Mouse (Mus musculus): ENCODE measurements at regions not wholly inside any gene's neighbourhood (a gene's known extent, or its start where the extent isn't known, plus 50 kb on each side); places are given as distances from the start of the nearest gene placed in this dataset.
"Not testable (repeated sequence)": the region's sequence is repeated elsewhere in the genome, so short reads cannot be mapped to it uniquely, and the experiment has no call there.

DNA sequence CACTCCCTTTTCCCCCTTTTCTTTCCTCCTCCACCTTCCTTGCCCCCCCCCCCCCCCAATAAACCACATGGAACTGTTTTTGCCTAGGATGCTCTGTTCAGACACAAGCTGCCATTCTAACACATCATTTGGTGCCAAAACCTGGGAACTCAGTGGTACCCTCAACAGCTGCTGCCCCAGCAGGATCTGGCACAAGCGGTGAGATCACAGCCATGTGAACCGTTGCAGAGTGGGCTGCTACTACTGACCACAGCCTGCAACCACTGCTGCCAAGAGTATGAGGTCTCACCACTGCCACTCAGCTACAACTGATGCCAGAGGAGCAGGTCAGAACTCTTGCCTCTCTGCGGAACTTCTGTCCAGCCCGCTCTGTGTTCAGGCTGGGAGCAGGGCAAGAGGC, 206.2 kb downstream of the Pcsk1 start:
- Histone ChIP-seq H3K4me2 (replicated peaks) (no peak overlapping the region), H3K9ac (no peak overlapping the region), H3K4me1 (replicated peaks; ENCODE audit: control insufficient read depth, insufficient read depth, low read length) (no peaks in the 10 kb centered on the region), H3K27ac (no peak overlapping the region), H3K4me3 (replicated peaks; ENCODE audit: low read length) (no peak overlapping the region), H3K9me3 (ENCODE audit: control insufficient read depth, low read length) (0 out of 2 replicates have a peak, but pooled peaks cover 8% of the 10 kb centered on the region), H3K36me3 (replicated peaks; ENCODE audit: control insufficient read depth, insufficient read depth) (no peaks in the 10 kb centered on the region), H3K27me3 (ENCODE audit: control insufficient read depth, insufficient read depth, low read length) (no peaks in the 10 kb centered on the region)
- DNase-seq (ENCODE audit: low spot score) = no peak
- WGBS = 87% methylated on average over 4 of the region's 4 CpGs
- ATAC-seq (ENCODE audit: low FRiP score) = peak; percentile 48; the same call in 1 of the 2 replicates

DNA sequence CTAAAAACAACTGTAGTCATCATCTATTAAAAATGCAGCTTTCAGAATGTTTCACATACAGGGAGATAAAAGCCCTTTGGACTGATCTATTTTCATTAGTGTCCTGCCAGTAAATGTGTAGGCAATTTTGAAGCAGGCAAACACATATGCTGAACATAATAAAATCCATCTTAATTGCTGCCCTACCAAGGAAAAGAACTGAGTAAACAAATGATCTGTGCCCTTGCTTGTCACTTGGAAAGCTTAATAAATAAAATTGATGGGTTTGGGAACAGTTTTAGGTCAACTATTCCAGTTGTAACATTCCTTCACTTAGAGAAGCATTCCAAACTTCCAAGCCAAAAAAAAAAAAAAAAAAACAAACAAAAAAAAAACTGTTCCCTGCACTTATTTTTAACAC, 230.2 kb downstream of the Pcsk1 start:
- ATAC-seq (ENCODE audit: low FRiP score) (no peak), DNase-seq (ENCODE audit: low spot score) (no peak)
- Histone ChIP-seq H3K4me2 (replicated peaks) (no peak overlapping the region), H3K4me3 (replicated peaks; ENCODE audit: low read length) (no peak overlapping the region), H3K9ac (no peak overlapping the region), H3K27ac (no peak overlapping the region), H3K27me3 (ENCODE audit: control insufficient read depth, insufficient read depth, low read length) (no peaks in the 10 kb centered on the region), H3K9me3 (ENCODE audit: control insufficient read depth, low read length) (no peaks in the 10 kb centered on the region), H3K36me3 (replicated peaks; ENCODE audit: control insufficient read depth, insufficient read depth) (no peaks in the 10 kb centered on the region), H3K4me1 (replicated peaks; ENCODE audit: control insufficient read depth, insufficient read depth, low read length) (no peaks in the 10 kb centered on the region)

DNA sequence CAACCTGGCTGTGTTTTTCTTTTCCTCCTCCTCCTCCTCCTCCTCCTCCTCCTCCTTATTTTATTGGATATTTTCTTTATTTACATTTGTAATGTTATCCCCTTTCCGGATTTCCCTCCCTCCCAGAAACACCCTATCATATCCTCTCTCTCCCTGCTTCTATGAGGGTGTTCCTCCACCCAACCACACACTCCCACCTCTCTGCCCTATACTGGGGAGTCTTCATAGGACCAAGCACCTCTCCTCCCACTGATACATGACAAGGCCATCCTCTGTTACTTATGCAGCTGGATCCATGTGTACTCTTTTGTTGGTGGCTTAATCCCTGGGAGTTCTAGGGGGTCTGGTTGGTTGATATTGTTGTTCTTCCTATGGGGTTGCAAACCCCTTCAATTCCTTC, 230.6 kb downstream of the Pcsk1 start:
- H3K4me1 ChIP-seq (replicated peaks; ENCODE audit: control insufficient read depth, insufficient read depth, low read length) = no peaks in the 10 kb centered on the region
- no peak overlapping the region for H3K4me3 ChIP-seq (replicated peaks; ENCODE audit: low read length)
- no peak for ATAC-seq (ENCODE audit: low FRiP score)
- no peak overlapping the region for H3K27ac ChIP-seq
- H3K36me3 ChIP-seq (replicated peaks; ENCODE audit: control insufficient read depth, insufficient read depth) = no peaks in the 10 kb centered on the region
- 93% methylated on average over 1 of the region's 1 CpGs for WGBS
- H3K27me3 ChIP-seq (ENCODE audit: control insufficient read depth, insufficient read depth, low read length) = no peaks in the 10 kb centered on the region
- no peaks in the 10 kb centered on the region for H3K9me3 ChIP-seq (ENCODE audit: control insufficient read depth, low read length)
- H3K9ac ChIP-seq = no peak overlapping the region
- no peak for DNase-seq (ENCODE audit: low spot score)
- no peak overlapping the region for H3K4me2 ChIP-seq (replicated peaks)

DNA sequence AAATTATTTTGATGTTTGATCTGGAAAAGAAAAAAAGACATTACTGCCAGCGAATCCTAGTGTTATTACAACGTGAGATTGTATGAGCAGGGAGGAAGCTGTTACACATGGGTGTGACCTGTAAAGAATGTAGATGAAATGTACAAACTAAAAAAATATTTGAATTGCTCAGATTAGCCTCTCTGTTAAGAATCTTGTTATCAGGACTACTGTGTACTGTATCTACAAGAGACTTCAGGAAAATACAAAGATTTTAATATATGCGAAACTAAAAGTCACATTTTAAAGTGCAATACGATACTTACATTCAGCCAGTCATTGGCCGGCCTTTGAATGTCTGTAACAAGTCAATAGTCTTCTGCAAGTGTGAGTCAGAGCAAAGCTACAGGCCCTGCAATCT, 247.4 kb downstream of the Pcsk1 start:
- Histone ChIP-seq H3K36me3 (replicated peaks; ENCODE audit: control insufficient read depth, insufficient read depth) (no peaks in the 10 kb centered on the region), H3K9ac (no peak overlapping the region), H3K4me1 (replicated peaks; ENCODE audit: control insufficient read depth, insufficient read depth, low read length) (no peaks in the 10 kb centered on the region), H3K27me3 (ENCODE audit: control insufficient read depth, insufficient read depth, low read length) (no peaks in the 10 kb centered on the region), H3K27ac (no peak overlapping the region), H3K9me3 (ENCODE audit: control insufficient read depth, low read length) (no peaks in the 10 kb centered on the region), H3K4me2 (replicated peaks) (no peak overlapping the region), H3K4me3 (replicated peaks; ENCODE audit: low read length) (no peak overlapping the region)
- ATAC-seq (ENCODE audit: low FRiP score) (no peak), DNase-seq (ENCODE audit: low spot score) (no peak)
- WGBS = 93% methylated on average over 5 of the region's 5 CpGs

DNA sequence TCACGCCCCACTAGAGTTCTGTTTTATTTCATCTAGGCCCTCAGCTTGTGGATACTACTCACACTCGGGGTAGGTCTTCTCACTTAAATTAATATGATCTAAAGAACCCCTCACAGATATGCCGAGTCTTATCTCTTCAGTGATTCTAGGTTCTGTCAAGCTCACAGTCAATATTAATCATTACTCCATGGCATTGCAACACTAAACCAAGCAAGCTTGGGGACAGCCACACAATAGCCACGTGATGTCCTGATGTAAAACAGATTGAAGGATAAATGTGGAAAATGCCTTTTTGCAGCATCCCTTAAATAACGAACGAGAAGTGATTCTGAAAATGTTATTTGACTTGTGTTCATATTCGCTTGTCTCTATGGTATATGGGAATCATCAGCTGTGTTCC, 253.8 kb downstream of the Pcsk1 start:
- DNase-seq (ENCODE audit: low spot score) (no peak), ATAC-seq (ENCODE audit: low FRiP score) (no peak)
- H3K4me3 ChIP-seq (replicated peaks; ENCODE audit: low read length) = no peak overlapping the region
- H3K4me1 ChIP-seq (replicated peaks; ENCODE audit: control insufficient read depth, insufficient read depth, low read length) = no peaks in the 10 kb centered on the region
- H3K36me3 ChIP-seq (replicated peaks; ENCODE audit: control insufficient read depth, insufficient read depth) = no peaks in the 10 kb centered on the region
- WGBS = 88% methylated on average over 7 of the region's 7 CpGs
- H3K9me3 ChIP-seq (ENCODE audit: control insufficient read depth, low read length) = no peaks in the 10 kb centered on the region
- H3K27me3 ChIP-seq (ENCODE audit: control insufficient read depth, insufficient read depth, low read length) = no peaks in the 10 kb centered on the region
- H3K27ac ChIP-seq = no peak overlapping the region
- no peak overlapping the region for H3K9ac ChIP-seq
- no peak overlapping the region for H3K4me2 ChIP-seq (replicated peaks)

DNA sequence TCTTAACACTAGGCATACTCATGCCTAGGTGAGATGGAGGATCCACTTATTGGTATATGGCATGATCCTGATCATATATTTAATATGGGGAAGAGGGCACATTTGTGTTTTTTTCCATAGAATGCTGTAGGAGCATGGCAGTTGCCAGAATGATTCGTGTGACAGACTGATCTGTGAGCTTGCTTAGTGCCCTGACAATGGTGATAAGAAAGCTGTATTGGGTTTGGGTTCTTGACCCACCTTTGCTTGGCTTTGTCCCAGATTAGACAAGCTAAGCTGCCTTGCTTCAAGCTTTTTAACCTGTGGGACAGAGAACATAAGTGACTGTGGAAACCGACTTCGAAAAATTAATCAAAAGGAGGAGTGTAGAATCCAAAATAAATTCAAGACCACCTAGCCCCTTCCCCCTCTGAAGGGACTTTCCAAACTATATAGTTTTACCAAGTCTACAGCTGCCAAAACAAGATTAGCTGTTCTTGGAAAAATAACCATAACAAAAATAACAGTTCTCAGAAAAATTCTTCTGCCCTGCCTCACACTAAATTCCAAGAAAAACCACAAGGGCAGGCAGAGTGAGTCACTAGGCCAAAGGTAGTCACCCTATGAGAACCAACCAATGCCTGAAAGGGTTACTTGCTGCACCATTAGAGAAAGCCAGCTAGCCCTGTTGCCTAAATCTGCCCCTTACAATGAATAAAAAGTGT, 277.2 kb downstream of the Pcsk1 start:
- Histone ChIP-seq H3K4me3 (replicated peaks; ENCODE audit: low read length) (no peak overlapping the region), H3K4me1 (replicated peaks; ENCODE audit: control insufficient read depth, insufficient read depth, low read length) (no peaks in the 10 kb centered on the region), H3K9ac (no peak overlapping the region), H3K9me3 (ENCODE audit: control insufficient read depth, low read length) (no peaks in the 10 kb centered on the region), H3K4me2 (replicated peaks) (no peak overlapping the region), H3K27me3 (ENCODE audit: control insufficient read depth, insufficient read depth, low read length) (no peaks in the 10 kb centered on the region), H3K27ac (no peak overlapping the region), H3K36me3 (replicated peaks; ENCODE audit: control insufficient read depth, insufficient read depth) (no peaks in the 10 kb centered on the region)
- DNase-seq (ENCODE audit: low spot score) = no peak
- WGBS = 84% methylated on average over 3 of the region's 3 CpGs
- no peak for ATAC-seq (ENCODE audit: low FRiP score)

DNA sequence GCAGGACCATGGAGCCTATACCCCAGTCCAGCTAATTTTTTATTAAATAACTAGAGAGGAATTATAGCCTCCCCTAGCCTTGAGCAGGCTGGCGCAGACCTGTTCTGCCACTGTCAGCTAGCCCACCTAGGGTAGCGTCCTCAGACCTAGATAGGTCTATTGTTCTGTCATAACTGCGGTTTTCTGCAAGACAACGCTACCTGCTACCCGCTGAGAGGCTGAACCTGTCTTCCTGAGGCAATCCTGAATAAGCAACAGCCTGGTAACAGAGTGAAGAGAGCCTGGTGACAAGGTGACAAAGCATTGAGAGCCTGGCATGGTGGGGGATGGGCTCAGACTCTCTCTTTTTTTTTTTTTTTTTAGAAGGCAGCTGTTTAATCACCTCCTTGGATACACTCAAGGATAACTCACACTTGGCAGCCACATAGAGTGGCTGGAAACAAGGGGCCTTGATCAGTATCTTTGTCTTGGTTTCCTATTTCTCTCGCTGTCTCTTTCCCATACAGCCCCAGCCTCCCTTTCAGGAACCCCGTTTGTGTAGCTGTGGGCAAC, 278.7 kb downstream of the Pcsk1 start:
- no peak overlapping the region for H3K4me2 ChIP-seq (replicated peaks)
- H3K9ac ChIP-seq = no peak overlapping the region
- 63% methylated on average over 7 of the region's 7 CpGs for WGBS
- no peak overlapping the region for H3K27ac ChIP-seq
- ATAC-seq (ENCODE audit: low FRiP score) (no peak), DNase-seq (ENCODE audit: low spot score) (no peak)
- H3K9me3 ChIP-seq (ENCODE audit: control insufficient read depth, low read length) = no peaks in the 10 kb centered on the region
- no peaks in the 10 kb centered on the region for H3K36me3 ChIP-seq (replicated peaks; ENCODE audit: control insufficient read depth, insufficient read depth)
- no peaks in the 10 kb centered on the region for H3K27me3 ChIP-seq (ENCODE audit: control insufficient read depth, insufficient read depth, low read length)
- no peak overlapping the region for H3K4me3 ChIP-seq (replicated peaks; ENCODE audit: low read length)
- no peaks in the 10 kb centered on the region for H3K4me1 ChIP-seq (replicated peaks; ENCODE audit: control insufficient read depth, insufficient read depth, low read length)

DNA sequence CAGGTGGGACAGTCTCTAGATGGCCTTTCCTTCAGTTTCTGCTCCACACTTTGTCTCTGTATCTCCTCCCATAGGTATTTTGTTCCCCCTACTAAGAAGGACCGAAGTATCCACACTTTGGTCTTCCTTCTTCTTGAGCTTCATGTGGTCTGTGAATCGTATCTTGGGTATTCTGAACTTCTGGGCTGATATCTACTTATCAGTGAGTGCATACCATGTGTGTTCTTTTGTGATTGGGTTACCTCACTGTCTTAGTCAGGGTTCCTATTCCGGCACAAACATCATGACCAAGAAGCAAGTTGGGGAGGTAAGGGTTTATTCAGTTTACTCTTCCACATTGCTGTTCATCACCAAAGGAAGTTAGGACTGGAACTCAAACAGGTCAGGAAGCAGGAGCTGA, 287.5 kb downstream of the Pcsk1 start:
- not testable (repeated sequence) for H3K4me1 ChIP-seq (replicated peaks; ENCODE audit: control insufficient read depth, insufficient read depth, low read length); H3K9ac ChIP-seq; H3K36me3 ChIP-seq (replicated peaks; ENCODE audit: control insufficient read depth, insufficient read depth); H3K27me3 ChIP-seq (ENCODE audit: control insufficient read depth, insufficient read depth, low read length); H3K27ac ChIP-seq; H3K4me3 ChIP-seq (replicated peaks; ENCODE audit: low read length); DNase-seq (ENCODE audit: low spot score); H3K4me2 ChIP-seq (replicated peaks); H3K9me3 ChIP-seq (ENCODE audit: control insufficient read depth, low read length); ATAC-seq (ENCODE audit: low FRiP score)
- WGBS = 91% methylated on average over 3 of the region's 3 CpGs

DNA sequence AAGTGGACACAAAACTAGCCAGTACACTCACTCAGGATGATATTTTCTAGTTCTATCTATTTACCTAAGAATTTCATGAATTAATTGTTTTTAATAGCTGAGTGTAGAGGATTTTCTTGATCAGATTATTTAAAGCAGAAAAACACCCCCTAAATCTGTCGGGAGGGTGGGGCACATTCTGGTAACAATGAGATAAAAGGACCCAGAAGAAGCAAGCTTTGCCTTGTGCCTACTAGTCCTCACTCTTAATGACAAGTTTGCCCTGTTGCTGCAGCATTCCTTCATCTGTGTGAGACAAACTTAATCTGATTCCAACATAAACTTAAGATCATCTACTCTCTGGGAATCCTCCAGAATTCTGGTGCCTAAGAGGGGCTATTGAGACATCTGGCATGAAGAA, 288.1 kb downstream of the Pcsk1 start:
- H3K27ac ChIP-seq = no peak overlapping the region
- no peak overlapping the region for H3K9ac ChIP-seq
- H3K4me3 ChIP-seq (replicated peaks; ENCODE audit: low read length) = no peak overlapping the region
- no peaks in the 10 kb centered on the region for H3K36me3 ChIP-seq (replicated peaks; ENCODE audit: control insufficient read depth, insufficient read depth)
- H3K4me2 ChIP-seq (replicated peaks) = no peak overlapping the region
- no peaks in the 10 kb centered on the region for H3K27me3 ChIP-seq (ENCODE audit: control insufficient read depth, insufficient read depth, low read length)
- 87% methylated on average over 1 of the region's 1 CpGs for WGBS
- DNase-seq (ENCODE audit: low spot score) (no peak), ATAC-seq (ENCODE audit: low FRiP score) (no peak)
- no peaks in the 10 kb centered on the region for H3K4me1 ChIP-seq (replicated peaks; ENCODE audit: control insufficient read depth, insufficient read depth, low read length)
- H3K9me3 ChIP-seq (ENCODE audit: control insufficient read depth, low read length) = no peaks in the 10 kb centered on the region

Measured in hindbrain, embryonic 14.5 days (tissue).